Mouse (Mus musculus) 3134 (cell line): ENCODE results near the gene Rbx1.

ENCODE experiments used
- DNase-seq: peaks from one replicate; pipeline ENCODE4 v3.0.0-alpha.2; 2011; ENCODE audit warnings: low spot score; ENCODE audit not compliant: insufficient read length; ENCODE audit errors: extremely low read depth

Gene Rbx1

DNA sequence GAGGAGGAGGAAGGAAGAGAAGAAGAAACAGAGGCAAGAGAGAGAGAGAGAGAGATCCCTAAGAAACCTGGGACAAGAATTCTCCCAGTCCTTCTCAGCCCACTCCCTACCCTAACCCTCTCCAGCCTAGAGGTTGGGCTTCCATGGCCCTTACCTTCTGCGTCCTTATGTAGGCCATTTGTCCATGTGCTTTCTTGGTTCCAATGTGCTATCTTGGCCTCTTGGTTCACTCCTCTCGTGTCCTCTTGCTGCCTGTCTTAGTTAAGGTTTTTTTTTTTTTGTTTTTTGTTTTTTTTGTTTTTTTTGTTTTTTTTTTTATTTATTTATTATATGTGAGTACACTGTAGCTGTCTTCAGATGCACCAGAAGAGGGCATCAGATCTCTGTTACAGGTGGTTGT, 16.9 kb downstream of the Rbx1 start:
- no peak for DNase-seq

DNA sequence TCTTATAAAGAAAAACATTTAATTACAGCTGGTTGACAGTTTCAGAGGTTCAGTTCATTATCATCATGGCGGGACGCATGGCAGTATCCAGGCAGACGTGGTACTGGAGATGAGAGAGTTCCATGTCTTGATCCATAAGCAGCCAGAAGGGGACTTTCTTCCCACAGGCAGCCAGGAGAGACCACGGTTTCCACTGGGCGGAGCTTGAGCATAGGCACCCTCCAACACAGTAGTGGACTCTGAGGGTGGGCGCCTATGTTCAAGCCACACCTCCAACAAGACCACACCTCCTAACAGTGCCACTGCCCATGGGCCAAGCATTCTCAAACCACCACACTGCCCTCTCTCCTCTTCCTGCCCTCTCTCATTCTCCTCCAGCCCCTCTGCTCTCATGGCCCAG, 17.6 kb downstream of the Rbx1 start:
- no peak for DNase-seq

DNA sequence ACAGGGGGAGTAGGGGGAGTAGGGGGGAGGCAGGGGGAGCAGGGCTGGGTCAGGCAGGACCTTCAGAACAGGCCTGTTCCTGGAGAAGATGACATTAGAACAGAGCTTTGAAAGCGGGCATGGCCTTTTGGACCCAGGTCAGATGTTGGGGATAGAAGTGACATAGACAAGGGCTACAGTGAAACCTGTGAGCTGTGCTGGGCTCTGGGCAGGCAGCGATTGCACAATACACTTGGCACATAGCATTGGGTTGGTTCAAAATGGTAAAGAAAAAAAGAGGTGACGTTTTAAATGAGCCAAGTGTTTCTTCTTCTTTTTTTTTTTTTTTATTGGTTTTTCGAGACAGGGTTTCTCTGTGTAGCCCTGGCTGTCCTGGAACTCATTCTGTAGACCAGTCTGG, 19.4 kb downstream of the Rbx1 start:
- no peak for DNase-seq

DNA sequence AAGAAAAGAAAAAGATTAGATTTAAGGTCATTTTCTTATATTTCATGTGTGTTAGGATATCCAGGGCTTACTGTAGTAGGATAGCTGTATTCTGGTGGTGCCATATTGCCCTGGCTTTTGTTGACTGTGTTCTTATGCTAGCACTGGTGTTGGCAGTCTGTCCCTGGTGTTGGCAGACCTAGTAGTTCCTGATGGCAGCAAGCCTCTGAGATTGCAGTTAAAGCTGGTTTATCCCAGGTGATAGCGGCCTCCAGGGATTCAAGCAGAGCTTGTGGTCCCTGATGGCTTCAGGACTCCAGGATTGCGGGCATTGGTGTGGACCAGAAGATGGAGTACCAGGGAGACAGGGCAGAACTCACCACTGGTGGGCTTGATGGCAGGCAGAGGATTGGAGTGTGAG, 37.4 kb downstream of the Rbx1 start:
- DNase-seq: no peak

DNA sequence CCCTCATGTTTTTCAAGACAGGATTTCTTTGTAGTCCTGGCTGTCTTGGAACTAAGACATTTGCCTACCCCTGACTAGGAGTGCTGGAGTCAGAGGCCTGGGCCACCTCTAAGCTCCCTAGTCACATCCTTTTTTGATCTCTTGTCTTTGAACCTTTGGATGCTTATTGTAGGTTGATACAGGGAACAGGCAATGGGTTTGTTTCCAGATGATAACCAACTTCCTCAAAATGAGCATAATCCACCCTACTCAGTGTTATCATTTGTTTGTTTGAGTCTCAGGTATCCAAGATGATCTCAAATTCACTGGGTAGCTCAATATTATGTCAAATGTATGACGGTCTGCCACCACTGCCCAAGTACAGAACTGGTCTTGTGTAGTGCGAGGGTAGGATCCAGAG, 37.9 kb downstream of the Rbx1 start:
- DNase-seq: no peak

DNA sequence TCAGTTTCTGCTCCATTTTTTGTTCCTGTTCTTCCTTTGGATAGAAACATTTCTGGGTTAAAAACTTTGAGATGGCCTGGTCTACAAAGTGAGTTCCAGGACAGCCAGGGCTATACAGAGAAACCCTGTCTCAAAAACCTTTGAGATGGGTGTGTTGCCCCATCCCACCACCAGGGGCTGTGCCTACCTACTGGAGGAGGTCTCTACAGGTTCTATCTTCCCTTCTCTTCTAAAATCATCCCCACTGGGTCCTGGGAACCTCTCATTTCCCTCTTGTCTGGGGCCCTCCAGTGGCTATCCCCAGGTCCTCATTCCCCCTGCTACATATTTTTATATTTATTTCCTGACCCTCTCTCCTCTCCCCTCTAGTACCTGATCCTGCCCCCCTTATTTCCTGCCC, 41.1 kb downstream of the Rbx1 start:
- no peak for DNase-seq

DNA sequence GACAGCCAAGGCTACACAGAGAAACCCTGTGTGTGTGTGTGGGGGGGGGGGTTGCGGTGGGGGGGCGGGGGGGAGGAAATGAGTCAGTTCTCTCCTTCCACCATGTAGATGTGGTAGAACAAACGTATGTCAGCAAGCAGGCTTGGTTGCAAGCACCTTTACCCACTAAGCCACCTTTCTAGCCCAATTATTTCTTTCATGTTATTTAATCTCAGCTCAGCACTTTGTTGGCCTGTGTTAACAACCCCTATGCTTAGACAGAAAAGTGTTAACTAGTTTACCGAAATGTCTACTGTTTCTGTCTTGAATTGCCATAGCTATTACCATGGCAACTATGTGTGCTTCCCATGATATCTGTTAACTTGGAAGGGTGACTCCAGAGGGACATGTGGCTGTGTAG, 44.5 kb downstream of the Rbx1 start:
- no peak for DNase-seq

DNA sequence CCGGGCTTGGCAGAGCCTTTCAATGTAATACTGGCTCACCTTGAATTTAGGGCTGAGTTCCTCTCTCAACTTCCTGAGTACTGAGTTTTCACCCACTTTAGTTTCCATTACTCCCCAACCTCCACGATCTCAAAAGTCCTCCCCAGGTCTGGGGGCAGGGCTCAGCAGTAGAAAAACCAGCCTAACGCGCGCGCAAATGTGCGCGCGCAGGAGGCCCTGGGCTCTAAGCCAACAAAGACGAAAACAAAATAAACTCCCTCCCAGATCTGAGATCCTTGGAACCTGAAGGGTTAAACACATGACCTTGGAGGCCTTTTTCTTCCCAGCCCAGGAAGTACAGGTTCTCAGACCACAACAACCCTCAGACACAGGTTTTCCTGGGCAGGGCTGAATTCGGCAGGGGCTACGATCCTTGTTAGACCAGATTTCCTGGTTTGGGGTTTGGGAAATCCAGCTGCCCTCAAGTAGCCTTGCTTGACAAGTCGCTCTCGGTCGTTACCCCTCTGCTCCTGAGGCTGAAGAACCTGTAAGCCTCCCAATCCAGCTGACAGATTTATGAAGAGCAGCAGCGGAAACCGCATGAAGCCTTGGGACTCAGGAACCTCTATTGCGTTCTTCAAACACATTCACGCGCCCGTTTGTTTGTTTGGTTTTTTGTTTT, 45.6 kb downstream of the Rbx1 start:
- no peak for DNase-seq

DNA sequence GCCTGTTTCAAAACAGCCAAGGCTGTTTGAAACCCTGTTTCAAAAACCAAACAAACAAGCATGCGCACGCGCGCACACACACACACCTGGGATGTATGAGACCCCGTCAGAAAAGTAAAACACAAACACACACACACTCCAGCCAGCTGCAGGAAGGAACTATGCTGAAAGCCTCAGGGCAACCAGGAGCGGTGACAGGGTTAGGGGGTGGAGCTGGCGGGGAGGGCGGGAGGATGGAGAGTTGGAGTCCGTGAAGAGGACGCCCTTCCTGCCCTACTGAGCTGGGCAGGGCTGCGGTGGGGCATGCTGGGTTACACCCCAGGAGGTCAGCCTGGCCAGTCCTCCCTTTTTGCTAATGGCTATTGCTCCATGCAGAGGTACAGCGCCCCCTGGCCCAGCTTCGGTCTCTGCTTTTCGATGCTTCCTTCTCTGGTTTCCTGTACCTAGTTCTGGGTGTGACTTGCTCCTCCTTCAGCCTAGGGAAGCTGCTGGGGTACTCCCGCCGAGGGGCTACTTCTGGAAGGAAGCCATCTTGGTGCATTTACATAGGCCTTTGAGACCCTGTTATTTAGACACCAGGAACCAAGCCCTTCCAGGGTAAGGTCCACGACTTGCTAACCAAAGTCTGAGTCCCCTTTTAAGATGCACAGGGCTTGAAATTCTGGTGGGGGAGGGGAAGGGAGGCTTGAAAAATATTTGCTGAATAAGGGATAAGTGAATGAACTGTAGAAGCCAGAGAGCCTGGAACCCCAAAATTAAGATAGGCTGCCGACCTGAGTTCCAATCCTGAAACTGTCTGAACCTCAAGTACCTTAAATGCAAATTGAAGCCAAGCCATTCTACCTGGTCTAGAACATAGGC, 48.2 kb downstream of the Rbx1 start:
- peak; percentile 94 for DNase-seq

DNA sequence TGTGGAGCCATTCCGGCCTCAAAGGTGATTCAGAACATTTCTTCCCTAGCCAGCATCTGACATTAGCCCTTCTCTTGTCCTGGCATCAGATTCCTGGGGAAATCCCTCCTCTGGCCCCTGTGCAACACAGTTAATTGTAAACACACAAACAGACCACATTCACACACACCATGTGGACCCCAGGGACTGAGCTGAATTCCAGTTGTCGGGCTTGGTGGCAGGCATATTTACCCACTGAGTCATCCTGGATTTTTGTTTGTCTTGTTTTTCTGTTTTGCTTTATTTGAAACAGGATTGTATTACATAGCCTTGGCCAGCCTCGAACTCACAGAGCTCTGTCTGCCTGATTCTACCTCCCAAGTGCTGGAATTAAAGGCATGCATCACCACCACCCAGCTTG, 49.1 kb downstream of the Rbx1 start:
- peak; percentile 49 for DNase-seq

DNA sequence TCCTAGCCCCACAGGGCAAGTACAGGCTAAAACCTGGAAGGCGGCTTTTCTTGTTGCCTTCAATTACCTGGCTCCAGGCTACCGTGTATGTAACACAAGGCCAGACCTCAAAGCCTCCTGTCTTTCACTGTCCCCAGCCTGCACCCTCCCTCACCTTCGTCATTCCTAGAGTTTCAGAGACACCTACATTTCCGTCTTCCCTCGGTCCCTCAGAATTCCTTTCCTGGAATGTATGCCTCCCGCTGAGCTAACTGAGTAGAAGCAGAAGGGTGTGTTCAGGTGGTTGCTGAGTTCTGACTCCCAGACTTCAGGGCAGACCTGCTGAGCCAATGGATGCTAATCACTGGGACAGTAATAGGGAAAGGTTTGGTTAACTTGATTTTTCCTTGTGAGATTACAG, 51.9 kb downstream of the Rbx1 start:
- no peak for DNase-seq

DNA sequence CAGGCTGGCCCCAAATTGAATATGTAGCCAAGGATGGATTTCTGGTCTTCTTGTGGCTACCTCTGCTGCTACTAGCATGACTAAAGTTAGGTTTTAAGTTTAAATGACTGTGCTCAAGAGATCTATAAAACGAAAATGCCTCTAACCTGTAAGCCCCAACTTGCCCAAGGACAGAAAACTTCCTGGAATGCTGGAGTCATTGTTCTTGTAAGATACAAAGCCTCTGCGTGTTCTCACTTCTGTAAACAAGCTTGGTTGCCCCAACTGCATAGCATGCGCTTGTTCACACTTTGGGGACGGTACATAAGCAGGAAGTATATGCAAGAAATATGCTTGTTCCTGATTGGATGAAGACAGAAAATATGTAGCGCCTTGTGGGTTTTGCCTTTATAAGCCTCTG, 52.7 kb downstream of the Rbx1 start:
- DNase-seq: no peak

DNA sequence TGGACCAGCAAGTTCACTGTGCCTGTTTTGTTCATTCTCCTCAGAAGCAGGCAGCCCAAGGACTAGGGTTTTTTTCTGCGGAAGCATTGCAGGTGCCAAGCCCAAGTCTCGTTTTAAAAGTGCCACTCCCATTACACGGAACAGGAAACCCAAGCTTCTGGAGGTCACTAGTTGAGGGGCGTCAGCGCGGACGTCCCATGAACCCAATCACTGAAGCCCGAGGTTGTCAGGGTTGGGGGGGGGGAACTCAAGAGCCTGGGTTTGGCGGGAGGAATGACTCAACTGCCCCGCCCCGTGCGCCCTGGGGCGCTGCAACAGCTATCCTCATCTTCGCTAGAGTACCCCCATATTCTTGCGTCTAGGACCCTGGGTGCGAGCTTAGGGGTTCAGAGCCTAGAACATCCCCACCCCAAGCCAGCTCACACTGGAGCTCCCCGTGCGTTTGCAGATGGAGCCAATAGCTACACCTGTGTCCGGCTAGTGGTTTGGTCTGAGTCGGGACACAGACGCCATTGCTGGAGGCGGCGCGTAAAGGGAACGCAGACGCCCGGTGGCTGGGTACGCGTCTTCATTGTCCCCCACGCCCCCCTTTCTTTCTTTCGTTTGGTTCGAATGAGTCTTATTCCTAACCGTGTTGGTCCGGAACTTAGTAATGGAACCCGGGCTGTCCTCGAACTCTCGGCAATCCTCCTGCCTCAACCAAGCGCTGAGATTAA, 56.1 kb downstream of the Rbx1 start:
- DNase-seq: peak; percentile 86

DNA sequence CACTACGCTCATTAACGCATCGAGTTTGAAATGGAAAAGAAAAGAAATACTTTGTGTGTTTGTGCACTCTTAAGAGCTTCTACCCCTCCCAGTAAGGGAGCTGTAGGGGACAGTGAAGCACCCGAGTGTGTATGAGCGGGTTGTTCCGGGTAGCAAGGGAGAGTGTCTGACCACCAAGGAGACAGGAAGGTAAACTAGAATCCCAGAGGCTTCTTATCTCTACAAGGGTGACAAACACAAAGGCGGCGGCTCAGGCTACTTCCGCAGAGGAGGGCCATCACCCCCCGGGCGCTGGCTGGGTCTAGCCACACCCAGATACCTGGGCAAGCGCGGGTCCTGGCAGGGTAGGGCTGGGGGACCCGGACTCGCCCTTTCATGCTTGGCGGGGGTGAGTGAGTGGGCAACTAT, 56.7 kb downstream of the Rbx1 start:
- no peak for DNase-seq

DNA sequence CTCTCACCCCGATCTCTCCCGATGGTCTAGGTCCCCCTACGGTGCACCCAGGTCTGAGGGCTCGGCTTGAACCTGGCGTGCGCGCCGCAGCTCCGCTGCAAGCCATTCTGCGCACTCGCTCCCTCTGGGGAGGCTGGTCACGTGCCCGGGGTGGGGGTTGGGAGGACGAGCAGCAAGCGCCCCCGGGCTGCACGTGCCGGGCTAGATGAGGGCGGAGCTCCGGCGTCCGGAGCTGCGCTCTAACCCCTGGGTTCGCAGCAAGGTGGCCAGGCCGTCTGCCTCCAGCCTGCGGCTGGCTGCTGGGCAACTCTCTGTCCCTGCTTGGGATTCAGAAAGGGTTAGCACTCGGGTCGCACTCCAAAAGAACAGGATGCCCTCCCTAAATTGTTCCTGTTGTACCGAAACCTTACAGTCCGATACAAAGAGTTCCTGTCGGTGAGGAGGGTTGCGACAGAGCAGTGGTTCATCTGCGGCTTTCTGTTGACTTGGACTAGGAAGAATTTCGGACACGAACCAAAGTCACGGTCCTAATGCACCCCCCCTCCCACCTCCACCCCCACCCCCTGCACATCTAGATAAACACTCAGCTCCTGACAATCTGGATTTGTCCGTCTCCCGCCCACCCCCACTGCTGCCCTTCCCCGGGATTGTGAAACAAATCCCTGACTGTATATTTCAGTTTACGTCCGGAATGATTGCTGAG, 57.2 kb downstream of the Rbx1 start:
- DNase-seq: peak; percentile 91

DNA sequence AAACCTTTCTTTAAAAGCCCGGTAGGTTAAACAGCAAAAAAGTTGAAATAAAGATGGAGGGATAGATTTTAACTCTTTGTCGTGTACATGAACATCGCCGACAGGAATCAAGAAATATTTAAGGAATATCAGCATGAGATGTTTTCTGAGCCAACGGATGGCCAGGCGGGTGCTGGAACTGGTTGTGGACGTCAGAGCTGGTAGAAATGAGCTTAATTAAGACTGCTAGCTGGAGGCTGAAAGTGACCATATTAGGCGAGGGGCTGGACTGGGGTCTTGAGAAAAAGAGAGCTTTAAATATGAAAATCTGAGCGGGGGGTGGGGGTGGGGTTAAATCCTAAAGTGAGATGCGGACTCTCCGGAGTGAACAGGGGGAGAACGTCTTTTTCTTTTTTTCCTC, 57.8 kb downstream of the Rbx1 start:
- no peak for DNase-seq
